Mouse (Mus musculus) cortical plate, adult 2 months (tissue): ENCODE data around the gene Ptdss2. TPM values are rescaled to one million over a fixed set of nuclear protein-coding genes. Genes with fewer than 3 reads are reported as not detected.
A peak's percentile ranks its signal among the peaks of the same experiment; 100 is the strongest.

Experiments
- H3K27ac ChIP-seq: fragments of 200-500 bp; 2 replicates; pipeline ENCODE4 v1.5.1; 2012; ENCODE audit warnings: low read length, control low read depth, inconsistent platforms; ENCODE audit not compliant: insufficient read depth
- H3K4me1 ChIP-seq: fragments of 200-500 bp; 2 replicates; pipeline ENCODE4 v1.6.1; 2011; ENCODE audit warnings: low read length; ENCODE audit not compliant: control insufficient read depth, insufficient read depth
- H3K4me3 ChIP-seq: fragments of 200-500 bp; 2 replicates; pipeline ENCODE4 v1.5.1; 2011; ENCODE audit warnings: mild to moderate bottlenecking, low read length, control low read depth; ENCODE audit not compliant: insufficient read depth
- CTCF ChIP-seq: fragments of 200-500 bp; IDR thresholded peaks from 2 replicates; pipeline ENCODE4 v1.5.1; 2011; ENCODE audit warnings: mild to moderate bottlenecking, control low read depth, low read length; ENCODE audit not compliant: insufficient read depth; ENCODE audit errors: extremely low read depth
- POLR2A ChIP-seq: fragments of 200-500 bp; IDR thresholded peaks from 2 replicates; pipeline ENCODE4 v1.6.1; 2011; ENCODE audit warnings: mild to moderate bottlenecking, low read length, control low read depth; ENCODE audit not compliant: insufficient read depth; ENCODE audit errors: extremely low read depth
- polyA plus RNA-seq: library from polyadenylated mRNA; depleted of rRNA; stranded (reverse); fragments of >200 nt; gene quantifications from 2 replicates; pipeline ENCODE4 v1.2.3, GENCODE M21; 2012

Gene Ptdss2
- polyA plus RNA-seq, 1 experiment = 58.9 TPM

GRCm38 (mm10) chr7:141093950-141094349, 28.2 kb upstream of the Ptdss2 start:
- Histone ChIP-seq H3K4me1 (no peaks in the 10 kb centered on the region), H3K27ac (no peak overlapping the region), H3K4me3 (no peak overlapping the region)
- no peak for TF ChIP-seq CTCF
- no peak for TF ChIP-seq POLR2A

GRCm38 (mm10) chr7:141094487-141095205, 27.5 kb upstream of the Ptdss2 start:
- H3K27ac ChIP-seq = no peak overlapping the region
- no peaks in the 10 kb centered on the region for H3K4me1 ChIP-seq
- H3K4me3 ChIP-seq = no peak overlapping the region
- TF ChIP-seq CTCF (no peak), POLR2A (no peak)

GRCm38 (mm10) chr7:141096021-141096420, 26.2 kb upstream of the Ptdss2 start:
- H3K27ac ChIP-seq = peak overlapping the region; percentile 68; the same call in 1 of the 2 replicates
- H3K4me1 ChIP-seq = no peaks in the 10 kb centered on the region
- H3K4me3 ChIP-seq = peak overlapping the region; percentile 24
- no peak for TF ChIP-seq CTCF

DNA sequence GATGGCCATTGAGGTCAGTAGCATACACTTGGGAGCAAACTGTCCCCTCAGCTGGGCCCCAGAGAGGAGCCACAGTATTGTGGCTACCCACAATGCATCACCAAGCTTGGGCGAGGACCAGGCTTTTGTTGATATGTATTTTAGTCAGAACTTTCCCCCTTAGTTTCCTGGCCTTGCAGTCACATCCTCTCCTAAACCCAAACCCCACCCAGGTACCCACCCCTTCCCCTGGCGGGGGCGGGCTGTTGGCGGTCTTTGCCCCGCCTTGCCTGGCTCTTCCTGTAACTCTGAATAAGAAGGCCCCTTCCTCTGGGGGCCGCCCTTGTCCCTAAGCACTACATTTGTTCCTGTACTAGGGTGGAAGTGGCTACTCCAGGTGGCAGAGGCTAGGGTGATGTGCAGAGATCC, 25.5 kb upstream of the Ptdss2 start:
- no peak for TF ChIP-seq CTCF
- TF ChIP-seq POLR2A = no peak
- H3K4me3 ChIP-seq = peak overlapping the region; percentile 24
- 0 out of 2 replicates have a peak overlapping the region, but pooled peaks have one; percentile 68 for H3K27ac ChIP-seq
- H3K4me1 ChIP-seq = no peaks in the 10 kb centered on the region

GRCm38 (mm10) chr7:141097177-141097576, 25.0 kb upstream of the Ptdss2 start:
- no peaks in the 10 kb centered on the region for H3K4me1 ChIP-seq
- no peak for TF ChIP-seq POLR2A
- no peak for TF ChIP-seq CTCF
- no peak overlapping the region for H3K4me3 ChIP-seq
- H3K27ac ChIP-seq = no peak overlapping the region

DNA sequence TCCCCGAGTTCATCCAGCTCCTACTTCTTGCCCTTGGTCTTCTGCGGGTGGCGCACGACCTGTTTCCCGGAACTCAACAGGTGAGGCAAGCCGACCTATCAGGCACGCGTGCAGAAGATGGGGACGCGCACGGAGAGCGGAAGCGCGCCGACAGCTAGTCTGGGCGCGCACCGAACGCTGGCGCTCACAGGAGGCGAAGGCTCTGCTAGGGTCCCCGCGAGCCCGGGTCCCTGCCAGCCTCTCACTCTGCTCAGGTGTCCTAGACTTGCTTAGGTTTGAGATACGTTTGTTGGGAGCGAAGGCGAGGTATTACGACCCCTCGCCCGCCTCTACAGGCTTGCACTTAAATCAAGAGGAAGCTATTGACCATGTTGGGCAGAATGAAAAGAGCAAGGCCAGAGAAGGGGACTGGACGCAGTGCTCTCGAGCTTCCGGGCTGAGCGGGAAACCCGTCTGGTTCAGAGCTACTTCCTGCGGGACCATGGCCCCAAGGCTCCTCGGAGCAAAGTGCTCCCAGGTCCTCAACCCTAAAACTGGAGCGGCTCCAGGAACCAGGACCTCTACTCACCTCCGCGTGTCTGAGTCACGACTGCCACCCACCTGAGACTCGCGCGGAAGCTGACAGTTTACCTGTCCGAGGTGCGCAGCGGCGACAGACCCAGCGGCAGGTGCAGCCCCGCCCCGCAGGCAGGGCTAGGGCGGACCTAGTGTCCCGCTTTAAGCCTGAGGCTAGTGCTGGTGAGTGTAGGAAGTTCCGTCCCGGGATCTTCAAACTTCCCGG, 22.1 kb upstream of the Ptdss2 start, which contains the start of gene Sigirr:
Sigirr (minus strand) TSS at position 662 of the 781 bp plus-strand sequence.
- Histone ChIP-seq H3K4me1 (no peaks in the 10 kb centered on the region), H3K4me3 (peak within 1 kb of the TSS; percentile 40), H3K27ac (no peak within 1 kb of the TSS)
- TF ChIP-seq CTCF (no peak), POLR2A (no peak)

DNA sequence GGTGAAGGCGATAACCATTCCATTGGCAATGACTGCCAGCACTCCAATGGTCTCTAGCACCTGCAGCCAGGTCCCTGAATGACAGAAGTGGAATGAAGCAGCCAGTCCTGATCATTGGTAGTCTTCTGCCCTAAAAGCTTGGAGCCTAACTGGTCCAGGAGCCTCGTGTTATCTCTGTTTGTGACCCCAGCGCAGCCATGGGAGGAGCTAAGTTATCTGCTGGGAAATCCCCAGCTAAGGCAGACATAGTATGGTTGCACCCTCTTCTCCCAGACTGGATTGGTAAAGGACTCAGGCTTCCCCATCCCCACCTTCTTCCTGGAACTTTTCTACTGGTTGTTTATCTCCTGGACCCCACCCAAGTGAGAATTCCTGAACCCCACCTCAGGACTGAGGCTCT, 19.0 kb upstream of the Ptdss2 start:
- Histone ChIP-seq H3K4me1 (no peaks in the 10 kb centered on the region), H3K4me3 (no peak overlapping the region), H3K27ac (no peak overlapping the region)
- TF ChIP-seq CTCF = no peak
- TF ChIP-seq POLR2A = no peak

DNA sequence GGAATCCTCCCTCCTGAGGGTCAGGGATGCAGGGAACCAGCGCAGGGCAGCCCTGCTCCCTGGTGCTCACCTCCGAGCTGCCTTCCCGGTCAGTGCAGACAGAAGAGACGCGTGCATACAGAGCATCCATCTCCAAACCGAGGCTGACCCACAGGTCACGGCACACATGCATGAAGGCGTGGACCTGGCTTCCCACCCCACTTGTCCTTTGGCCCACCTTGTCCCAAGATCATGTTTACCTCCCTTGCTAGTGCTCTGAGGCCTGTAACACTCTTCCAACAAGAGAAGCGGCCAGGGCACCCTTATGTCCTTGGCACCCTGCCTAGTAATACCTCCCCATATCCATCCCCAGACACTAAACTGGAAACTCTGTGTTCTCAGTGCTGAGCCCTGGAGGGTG, 6.3 kb upstream of the Ptdss2 start:
- Histone ChIP-seq H3K4me3 (no peak overlapping the region), H3K4me1 (no peaks in the 10 kb centered on the region), H3K27ac (no peak overlapping the region)
- no peak for TF ChIP-seq CTCF
- TF ChIP-seq POLR2A = no peak

GRCm38 (mm10) chr7:141117636-141118035, 4.5 kb upstream of the Ptdss2 start, which contains the start of gene Ano9:
TSS of gene Ano9 (minus strand) at chr7:141117806.
- H3K4me3 ChIP-seq = no peak within 1 kb of the TSS
- H3K27ac ChIP-seq = no peak within 1 kb of the TSS
- TF ChIP-seq CTCF (no peak), POLR2A (no peak)
- no peaks in the 10 kb centered on the region for H3K4me1 ChIP-seq
